Mouse (Mus musculus) kidney, embryonic 15.5 days (tissue): ENCODE measurements around the gene Eps8. TPM values are rescaled to one million over a fixed set of nuclear protein-coding genes. Genes with fewer than 3 reads are reported as not detected.

ENCODE experiments used
- ATAC-seq: fragments of 200-750 bp; cut with Nextera tagmentation; replicated peaks from 2 replicates; pipeline ENCODE4 v1.8.0; 2017; ENCODE audit warnings: moderate TSS enrichment; ENCODE audit not compliant: low FRiP score
- H3K27ac ChIP-seq: fragments of 300-500 bp; sonication (generic); 2 replicates; pipeline ENCODE4 v1.5.1; 2015; ENCODE audit warnings: mild to moderate bottlenecking, inconsistent platforms
- H3K27me3 ChIP-seq: fragments of 300-500 bp; sonication (generic); 2 replicates; pipeline ENCODE4 v1.6.1; 2015; ENCODE audit warnings: inconsistent platforms
- H3K36me3 ChIP-seq: fragments of 300-500 bp; sonication (generic); 2 replicates; pipeline ENCODE4 v1.6.1; 2015; ENCODE audit warnings: inconsistent platforms
- H3K4me1 ChIP-seq: fragments of 300-500 bp; sonication (generic); 2 replicates; pipeline ENCODE4 v1.6.1; 2015; ENCODE audit warnings: inconsistent platforms
- H3K4me2 ChIP-seq: fragments of 300-500 bp; sonication (generic); 2 replicates; pipeline ENCODE4 v1.6.1; 2015; ENCODE audit warnings: moderate library complexity, mild to moderate bottlenecking, inconsistent platforms
- H3K4me3 ChIP-seq: fragments of 300-500 bp; sonication (generic); replicated peaks from 2 replicates; pipeline ENCODE4 v1.5.1; 2015; ENCODE audit warnings: mild to moderate bottlenecking, inconsistent platforms
- H3K9ac ChIP-seq: fragments of 300-500 bp; sonication (generic); 2 replicates; pipeline ENCODE4 v1.6.1; 2015; ENCODE audit warnings: mild to moderate bottlenecking, inconsistent platforms
- H3K9me3 ChIP-seq: fragments of 300-500 bp; sonication (generic); replicated peaks from 2 replicates; pipeline ENCODE4 v1.6.1; 2016; ENCODE audit warnings: inconsistent platforms
- WGBS: fragments of 180-500 bp; shearing (Covaris S2); methylation state at CpG from one replicate; pipeline ENCODE4 v1.1.7; 2015; ENCODE audit warnings: mixed read lengths; 5-methylcytosine and 5-hydroxymethylcytosine counted together
- polyA plus RNA-seq: library from polyadenylated mRNA; unstranded; fragments of >200 nt; fragmentation: Nextera tagmentation; extraction: Ambion mirVana; gene quantifications from 2 replicates; pipeline ENCODE4 v1.2.1, GENCODE M21; 2015

The Eps8 gene
- polyA plus RNA-seq, 1 experiment from 2014 or later, result 31.1 TPM

DNA sequence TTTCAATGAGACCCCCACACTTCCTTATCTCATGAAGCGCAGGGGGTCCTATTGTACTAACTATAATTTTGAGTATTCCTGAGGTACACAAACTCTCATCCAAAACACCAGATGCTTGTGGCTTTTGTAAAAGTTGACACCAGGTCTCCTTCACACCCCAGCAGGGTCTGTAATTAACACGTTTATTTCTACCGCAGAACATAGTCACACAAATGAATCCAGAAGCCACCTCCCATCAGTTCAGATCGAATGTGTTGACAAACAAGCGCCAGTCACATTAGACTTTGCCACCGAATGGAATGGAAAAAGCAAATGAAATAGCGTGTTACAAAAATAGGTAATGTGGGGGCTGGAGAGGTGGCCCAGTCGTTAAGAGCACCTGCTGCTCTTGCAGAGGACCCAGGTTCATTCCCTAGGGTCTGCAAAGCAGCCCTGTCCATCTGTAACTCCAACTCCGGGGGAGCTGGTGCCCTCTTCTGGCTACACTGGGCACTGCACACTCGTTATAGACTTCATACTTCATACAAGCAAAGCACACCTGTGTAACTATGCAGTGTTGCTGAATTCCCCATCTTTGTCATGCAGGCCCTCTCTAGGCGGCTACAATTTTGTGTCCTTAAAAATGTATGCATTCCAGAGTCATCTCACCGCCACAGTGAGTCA lies 3.9 kb upstream of the Eps8 start:
- H3K4me2 ChIP-seq, result no peak overlapping the region
- H3K27me3 ChIP-seq, result no peaks in the 10 kb centered on the region
- 78% methylated on average over 12 of the region's 12 CpGs for WGBS
- H3K9me3 ChIP-seq, result no peaks in the 10 kb centered on the region
- H3K9ac ChIP-seq, result no peak overlapping the region
- H3K4me1 ChIP-seq, result no peaks in the 10 kb centered on the region
- H3K36me3 ChIP-seq, result no peaks in the 10 kb centered on the region
- ATAC-seq, result no peak
- H3K4me3 ChIP-seq, result no peak overlapping the region
- H3K27ac ChIP-seq, result no peak overlapping the region

DNA sequence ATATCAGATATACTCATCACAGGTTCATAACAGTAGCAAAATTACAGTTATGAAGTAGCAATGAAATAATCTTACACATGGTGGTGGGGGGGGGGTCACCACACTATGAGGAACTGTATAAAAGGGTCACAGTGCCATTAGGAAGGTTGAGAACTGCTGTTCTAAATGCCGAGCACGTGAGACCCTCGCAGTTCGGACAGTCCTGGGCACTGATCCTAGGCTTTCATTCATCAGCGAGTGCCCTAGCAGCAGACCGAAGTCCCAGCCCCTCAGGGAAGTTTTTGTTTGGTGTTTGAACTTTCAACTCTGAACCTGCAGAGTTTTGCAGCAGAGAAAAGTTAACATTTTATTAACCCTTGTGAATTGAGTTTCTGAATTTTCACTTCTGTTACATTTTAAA lies 2.5 kb upstream of the Eps8 start:
- H3K27me3 ChIP-seq, result no peaks in the 10 kb centered on the region
- 76% methylated on average over 6 of the region's 6 CpGs for WGBS
- ATAC-seq, result no peak
- H3K4me3 ChIP-seq, result no peak overlapping the region
- H3K9me3 ChIP-seq, result no peaks in the 10 kb centered on the region
- no peak overlapping the region for H3K4me2 ChIP-seq
- H3K4me1 ChIP-seq, result no peaks in the 10 kb centered on the region
- no peaks in the 10 kb centered on the region for H3K36me3 ChIP-seq
- H3K9ac ChIP-seq, result no peak overlapping the region
- no peak overlapping the region for H3K27ac ChIP-seq

DNA sequence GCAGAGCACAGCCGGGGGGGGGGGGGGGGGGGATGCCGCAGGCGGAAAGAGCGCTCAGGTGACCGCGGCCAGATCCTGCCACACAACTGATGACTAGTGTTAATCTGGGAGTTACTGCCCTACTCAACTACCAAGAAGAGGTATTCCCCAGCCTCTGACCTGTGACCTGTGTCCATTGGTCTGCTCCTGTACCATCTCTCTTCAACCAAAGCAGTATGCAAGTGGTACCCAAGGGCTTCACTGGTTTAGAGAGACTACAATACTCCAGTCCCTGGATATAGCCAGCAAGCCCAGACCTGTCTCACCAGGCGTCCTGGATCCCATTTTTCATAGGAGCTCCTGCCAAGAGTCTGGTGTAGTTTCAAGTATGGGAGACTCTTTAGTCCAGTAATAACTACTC lies 5.1 kb downstream of the Eps8 start:
- WGBS, result 27% methylated on average over 4 of the region's 7 CpGs

DNA sequence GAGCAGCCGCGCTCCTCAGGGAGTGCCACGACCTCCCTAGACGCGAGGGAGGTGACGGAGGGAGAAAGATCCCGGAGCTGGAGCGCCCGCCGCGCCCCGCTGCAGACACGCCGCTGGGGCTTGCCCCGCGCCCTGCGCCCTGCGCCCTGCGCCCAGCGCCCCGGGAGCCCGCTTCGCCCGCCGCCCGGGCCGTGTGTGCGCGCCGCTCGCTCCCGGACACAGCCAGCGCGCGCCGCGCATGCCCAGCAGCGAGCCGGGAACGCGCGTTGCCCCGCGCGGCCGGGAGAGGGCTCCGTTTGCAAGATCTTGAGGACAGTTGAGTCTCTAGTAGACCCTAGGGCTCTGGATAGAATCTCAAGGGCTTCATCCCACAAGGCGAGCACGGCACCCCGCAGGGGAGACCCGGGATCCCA lies 5.6 kb downstream of the Eps8 start:
- peak overlapping the region; percentile 68 for H3K4me3 ChIP-seq
- peaks cover 18% of the 10 kb centered on the region for H3K27me3 ChIP-seq
- under 1% methylated on average over 51 of the region's 51 CpGs for WGBS
- peak; percentile 93 for ATAC-seq
- peaks cover 11% of the 10 kb centered on the region; the same call in 1 of the 2 replicates for H3K4me1 ChIP-seq
- peak overlapping the region; percentile 84 for H3K4me2 ChIP-seq
- peak overlapping the region; percentile 65 for H3K9ac ChIP-seq
- H3K27ac ChIP-seq, result no peak overlapping the region
- H3K36me3 ChIP-seq, result no peaks in the 10 kb centered on the region
- H3K9me3 ChIP-seq, result no peaks in the 10 kb centered on the region

More for the DNA sequence above, 5.1 kb downstream of the Eps8 start:
- Histone ChIP-seq H3K9me3 (no peaks in the 10 kb centered on the region), H3K36me3 (no peaks in the 10 kb centered on the region), H3K4me2 (peak overlapping the region; percentile 84), H3K9ac (peak overlapping the region; percentile 65; the same call in 1 of the 2 replicates), H3K27ac (no peak overlapping the region), H3K4me1 (peaks cover 11% of the 10 kb centered on the region; the same call in 1 of the 2 replicates), H3K27me3 (peaks cover 18% of the 10 kb centered on the region), H3K4me3 (peak overlapping the region; percentile 68)
- peak; percentile 31; the same call in 1 of the 2 replicates for ATAC-seq

DNA sequence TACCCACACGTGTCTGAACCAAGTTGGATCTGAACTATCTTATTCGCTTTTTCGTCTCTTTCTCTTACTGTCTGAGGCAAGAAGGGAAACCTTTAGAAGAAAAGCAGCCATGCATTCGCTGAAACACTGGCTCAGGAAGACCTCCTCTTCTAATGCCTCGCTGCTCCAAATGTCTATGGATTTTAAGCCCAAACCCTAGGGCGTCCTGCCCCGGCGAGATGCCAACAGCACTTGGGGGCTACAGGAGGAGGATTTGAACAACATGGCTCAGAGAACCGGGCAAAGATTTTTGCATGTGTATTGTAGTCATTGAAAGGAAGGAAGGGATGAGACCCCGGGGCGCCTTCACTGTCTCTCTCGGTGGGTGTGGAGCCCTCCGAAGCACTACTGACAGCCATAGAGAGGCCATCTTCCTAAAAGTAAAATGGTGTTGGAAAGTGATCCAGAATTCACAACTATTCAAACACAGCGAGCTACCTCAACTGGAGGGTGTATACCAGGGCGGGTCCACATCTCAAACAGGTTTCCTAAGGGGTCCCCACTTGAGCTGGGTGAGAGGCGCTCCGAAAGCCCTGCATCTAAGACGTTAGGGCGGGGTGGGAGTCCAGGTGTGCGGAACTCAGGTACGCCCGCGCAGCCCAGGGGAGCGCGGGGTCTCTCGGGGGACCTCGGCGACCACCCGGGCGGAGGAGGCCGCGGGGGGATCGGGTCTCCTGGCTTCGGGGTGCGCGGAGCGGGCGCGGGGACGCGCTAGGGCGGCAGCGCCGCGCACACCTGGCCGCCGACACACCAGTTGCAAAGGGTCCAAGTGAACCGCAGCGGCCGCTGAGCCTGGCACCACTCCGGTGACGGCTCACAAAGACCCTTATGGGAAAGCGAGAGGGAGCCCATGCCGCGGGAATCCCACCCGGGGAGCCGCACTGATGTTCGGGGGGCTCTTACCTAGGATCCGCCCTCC lies 6.3 kb downstream of the Eps8 start:
- WGBS, result 1% methylated on average over 59 of the region's 59 CpGs
- Histone ChIP-seq H3K9me3 (no peaks in the 10 kb centered on the region), H3K4me2 (peak overlapping the region; percentile 84), H3K9ac (peak overlapping the region; percentile 65), H3K27ac (no peak overlapping the region), H3K36me3 (no peaks in the 10 kb centered on the region), H3K4me3 (peak overlapping the region; percentile 68), H3K27me3 (peaks cover 18% of the 10 kb centered on the region), H3K4me1 (peaks cover 11% of the 10 kb centered on the region; the same call in 1 of the 2 replicates)
- peak; percentile 59 for ATAC-seq

DNA sequence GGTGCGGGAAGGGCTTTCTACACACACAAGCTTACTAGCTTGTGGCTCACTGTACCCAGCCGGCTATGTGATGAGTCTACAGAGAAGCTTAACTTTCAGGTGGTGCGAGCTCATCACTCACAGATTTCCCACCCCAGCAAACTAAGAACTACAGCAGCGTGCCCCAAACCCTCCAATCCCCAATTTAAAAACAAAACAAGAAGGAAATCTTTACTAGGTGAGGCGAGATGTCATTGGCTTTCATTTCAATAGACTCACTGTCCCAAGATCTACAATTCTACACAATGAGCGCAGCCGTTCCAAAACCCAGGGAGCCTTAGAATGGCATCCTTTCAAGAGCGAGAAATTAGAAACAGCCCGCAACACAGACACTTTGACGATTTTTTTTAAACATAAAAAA lies 7.0 kb downstream of the Eps8 start:
- Histone ChIP-seq H3K9ac (no peak overlapping the region), H3K9me3 (no peaks in the 10 kb centered on the region), H3K27me3 (peaks cover 18% of the 10 kb centered on the region), H3K36me3 (no peaks in the 10 kb centered on the region), H3K4me1 (peaks cover 11% of the 10 kb centered on the region; the same call in 1 of the 2 replicates), H3K4me3 (peak overlapping the region; percentile 68), H3K27ac (no peak overlapping the region), H3K4me2 (peak overlapping the region; percentile 84)
- 31% methylated on average over 10 of the region's 10 CpGs for WGBS
- no peak for ATAC-seq

DNA sequence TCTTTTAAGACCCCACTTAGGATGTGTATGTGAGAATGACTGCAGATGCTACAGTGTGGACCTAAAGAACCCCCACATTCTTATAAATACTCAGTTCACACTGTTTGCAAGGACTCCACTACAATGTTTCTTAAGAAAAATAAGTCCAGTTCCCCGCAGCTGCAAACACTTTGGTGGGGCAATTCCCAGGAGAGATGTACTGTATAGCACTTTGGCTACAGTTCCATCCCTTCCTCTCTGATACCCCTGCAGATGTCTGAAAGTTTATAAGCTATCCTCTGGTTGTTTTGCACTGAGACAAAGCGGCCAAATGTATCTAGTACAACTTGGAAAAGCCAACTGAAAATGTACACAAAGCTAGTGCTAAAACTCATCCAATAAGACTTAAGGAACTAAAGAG lies 8.0 kb downstream of the Eps8 start:
- Histone ChIP-seq H3K36me3 (no peaks in the 10 kb centered on the region), H3K4me2 (no peak overlapping the region), H3K27ac (no peak overlapping the region), H3K27me3 (peaks cover 18% of the 10 kb centered on the region), H3K4me1 (peaks cover 11% of the 10 kb centered on the region; the same call in 1 of the 2 replicates), H3K9ac (no peak overlapping the region), H3K9me3 (no peaks in the 10 kb centered on the region), H3K4me3 (no peak overlapping the region)
- no peak for ATAC-seq
- WGBS, result 72% methylated on average over 2 of the region's 2 CpGs

DNA sequence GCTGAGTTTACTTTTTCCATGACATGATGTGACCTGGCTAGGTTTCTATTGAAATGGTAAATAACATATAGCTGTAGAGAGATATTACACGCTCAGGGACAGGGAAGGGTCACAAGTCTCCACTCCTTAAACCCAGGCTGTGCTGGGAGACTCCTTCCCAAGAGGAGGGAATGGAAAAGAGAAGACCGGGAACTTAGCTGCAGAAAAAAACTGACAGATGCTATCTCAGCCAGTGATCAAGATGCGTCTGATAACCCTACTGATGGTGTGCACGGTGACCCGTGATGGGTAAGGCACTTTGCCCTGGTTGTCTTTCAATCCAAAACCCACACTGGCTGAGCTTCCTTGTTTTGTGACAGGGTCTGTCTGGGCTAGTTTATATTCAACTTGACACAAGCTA lies 9.8 kb downstream of the Eps8 start:
- peaks cover 11% of the 10 kb centered on the region; the same call in 1 of the 2 replicates for H3K4me1 ChIP-seq
- H3K27me3 ChIP-seq, result peaks cover 18% of the 10 kb centered on the region
- no peak overlapping the region for H3K9ac ChIP-seq
- ATAC-seq, result no peak
- no peaks in the 10 kb centered on the region for H3K9me3 ChIP-seq
- no peak overlapping the region for H3K4me3 ChIP-seq
- no peaks in the 10 kb centered on the region for H3K36me3 ChIP-seq
- no peak overlapping the region for H3K4me2 ChIP-seq
- H3K27ac ChIP-seq, result no peak overlapping the region
- 78% methylated on average over 5 of the region's 5 CpGs for WGBS

DNA sequence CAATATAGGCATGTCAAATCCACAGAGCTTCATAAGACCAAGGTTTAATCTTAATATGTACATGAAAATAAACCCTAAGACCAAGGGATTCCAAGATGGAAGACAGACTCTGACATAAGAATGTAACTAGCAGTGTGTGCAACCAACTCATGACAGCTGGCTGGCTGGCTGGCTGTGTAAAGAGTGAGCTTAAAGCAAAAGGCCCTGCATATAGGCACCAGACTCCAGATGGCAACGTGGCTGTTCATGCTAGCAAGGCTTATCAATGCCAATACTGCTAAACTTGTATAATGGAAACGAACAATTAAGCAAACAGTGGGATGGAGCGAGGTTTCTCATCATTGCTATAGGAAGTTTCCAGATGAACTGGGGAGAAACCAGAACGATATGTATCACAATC lies 10.9 kb downstream of the Eps8 start:
- H3K4me3 ChIP-seq, result no peak overlapping the region
- H3K27me3 ChIP-seq, result peaks cover 18% of the 10 kb centered on the region
- H3K27ac ChIP-seq, result no peak overlapping the region
- H3K4me2 ChIP-seq, result no peak overlapping the region
- no peaks in the 10 kb centered on the region for H3K36me3 ChIP-seq
- H3K9me3 ChIP-seq, result no peaks in the 10 kb centered on the region
- H3K9ac ChIP-seq, result no peak overlapping the region
- 87% methylated on average over 4 of the region's 4 CpGs for WGBS
- no peak for ATAC-seq
- H3K4me1 ChIP-seq, result peaks cover 7% of the 10 kb centered on the region; the same call in 1 of the 2 replicates

DNA sequence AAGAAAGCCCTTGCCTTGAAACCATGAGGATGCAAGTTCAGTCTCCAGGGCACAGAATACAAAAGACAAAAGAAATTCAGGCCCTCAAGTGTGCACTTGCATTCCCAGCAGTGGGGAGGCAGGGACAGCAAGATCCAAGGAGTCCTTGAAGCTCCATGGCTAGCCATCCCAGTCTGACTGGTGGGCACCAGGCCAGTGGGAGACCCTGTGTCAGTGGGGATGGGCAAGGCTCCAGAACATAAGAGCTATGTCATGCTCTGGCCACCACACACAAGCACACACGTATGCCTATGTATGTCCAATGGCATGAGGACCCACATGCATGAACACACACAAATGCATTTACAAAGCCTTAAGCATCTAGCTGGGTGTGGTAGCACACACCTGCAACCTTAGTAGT lies 13.0 kb downstream of the Eps8 start:
- no peak overlapping the region for H3K4me2 ChIP-seq
- H3K4me3 ChIP-seq, result no peak overlapping the region
- no peaks in the 10 kb centered on the region for H3K4me1 ChIP-seq
- peaks cover 4% of the 10 kb centered on the region for H3K27me3 ChIP-seq
- H3K9ac ChIP-seq, result no peak overlapping the region
- ATAC-seq, result no peak
- no peaks in the 10 kb centered on the region for H3K36me3 ChIP-seq
- WGBS, result 80% methylated on average over 1 of the region's 1 CpGs
- H3K27ac ChIP-seq, result no peak overlapping the region
- no peaks in the 10 kb centered on the region for H3K9me3 ChIP-seq

DNA sequence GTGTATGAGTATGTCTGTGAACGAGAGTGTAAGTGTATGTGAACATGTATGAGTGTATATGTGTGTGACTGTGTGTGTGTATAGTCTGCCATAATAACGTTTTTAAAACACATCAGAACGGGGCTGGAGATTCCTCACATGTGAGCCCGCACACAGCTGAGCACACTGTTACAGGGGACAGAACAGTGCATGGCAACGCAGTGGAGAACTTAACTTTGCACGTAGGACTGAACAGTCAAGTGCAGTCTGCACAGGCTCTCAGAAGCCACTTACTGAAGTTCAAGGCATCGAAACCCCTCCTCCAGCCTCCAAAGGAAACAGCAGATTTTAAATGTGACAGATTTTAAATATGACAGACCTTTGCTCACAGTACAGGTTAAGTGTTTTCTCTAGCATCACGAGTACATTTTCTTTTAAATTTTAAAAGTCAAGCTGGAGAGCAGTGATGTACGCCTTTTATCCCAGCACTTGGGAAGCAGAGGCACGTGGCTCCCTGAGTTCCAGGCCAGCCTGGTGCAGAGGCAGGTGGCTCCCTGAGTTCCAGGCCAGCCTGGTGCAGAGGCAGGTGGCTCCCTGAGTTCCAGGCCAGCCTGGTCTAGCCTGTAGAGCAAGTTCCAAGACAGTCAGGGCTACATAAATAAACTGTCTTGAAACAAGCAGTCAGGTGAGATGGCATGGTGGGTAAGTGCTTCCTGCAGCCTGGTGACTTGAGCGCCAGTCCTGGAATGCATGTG lies 15.7 kb downstream of the Eps8 start:
- H3K36me3 ChIP-seq, result no peaks in the 10 kb centered on the region
- no peak overlapping the region for H3K4me2 ChIP-seq
- no peaks in the 10 kb centered on the region for H3K4me1 ChIP-seq
- no peak overlapping the region for H3K9ac ChIP-seq
- H3K4me3 ChIP-seq, result no peak overlapping the region
- H3K27me3 ChIP-seq, result no peaks in the 10 kb centered on the region
- 80% methylated on average over 11 of the region's 11 CpGs for WGBS
- ATAC-seq, result no peak
- no peaks in the 10 kb centered on the region for H3K9me3 ChIP-seq
- H3K27ac ChIP-seq, result no peak overlapping the region
